ENCODE assay signal across 17 mouse cellular contexts in the genomic region with DNA sequence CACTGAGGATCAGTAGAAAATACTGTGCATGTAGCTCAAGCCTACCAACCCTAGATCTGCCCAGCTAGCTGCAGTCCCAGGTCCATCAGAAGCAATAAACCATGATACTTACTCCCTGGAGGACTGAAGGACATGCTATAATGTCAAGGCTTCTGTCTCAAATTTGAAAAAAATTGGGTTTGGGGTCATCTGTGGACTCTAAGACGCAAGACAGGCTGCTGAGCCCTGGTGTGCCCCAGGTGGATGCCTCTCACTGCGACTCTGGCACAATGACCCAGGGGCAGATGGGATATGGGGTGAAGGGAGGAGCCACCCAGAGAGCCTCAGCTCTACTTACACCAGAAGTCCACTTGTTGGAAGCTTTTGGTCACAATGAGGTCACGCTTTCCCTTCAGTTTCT. TPM values are rescaled to one million over a fixed set of nuclear protein-coding genes. Genes with fewer than 3 reads are reported as not detected.
DNase-seq lines count a peak whose midpoint lies in the region; ATAC-seq and TF ChIP-seq lines count a peak whose summit lies in the region.
"Had no signal": no experiment of that assay in that cellular context is flagged by ENCODE, and none has a peak within 500 bp of the region (broad histone marks: within the 10 kb centered on the region; RNA-seq: fewer than 3 reads in every experiment).

No protein-coding gene starts in this region.

- peak; percentile 20 for DNase-seq in adrenal gland, postnatal 14 days
- no peak for DNase-seq in adrenal gland, postnatal 4 days (ENCODE audit: low spot score in 2 of 2)
- DNase-seq in limb, embryonic 10.5 days (ENCODE audit: low spot score): no peak
- no peak for DNase-seq in stomach, postnatal 0 days (ENCODE audit: low spot score)
- no peak for DNase-seq in midbrain, embryonic 10.5 days (ENCODE audit: low spot score)
- DNase-seq: cerebellum, adult 11 months; cerebellum, postnatal 10 days; forebrain, postnatal 0 days; layer of hippocampus, adult 9-11 months; left cerebral cortex, postnatal 4 days; lung, adult 18-20 months; retina, postnatal 1 day; thymus, postnatal 25 days had no signal

- H3K27ac ChIP-seq in limb, embryonic 13.5 days: peak overlapping the region; percentile 90; the same call in 1 of the 2 replicates
- no peak overlapping the region for H3K27ac ChIP-seq in limb, embryonic 10.5 days
- H3K27ac ChIP-seq in intestine, embryonic 16.5 days (ENCODE audit: low read length): no peak overlapping the region
- H3K27ac ChIP-seq in stomach, postnatal 0 days (replicated peaks): no peak overlapping the region; the same call in 1 of the 2 replicates
- H3K27ac ChIP-seq in midbrain, embryonic 10.5 days (replicated peaks): no peak overlapping the region
- H3K27ac ChIP-seq: left cerebral cortex, adult 2 months had no signal

- WGBS in limb, embryonic 13.5 days: 90% methylated on average over 3 of the region's 3 CpGs
- 92% methylated on average over 3 of the region's 3 CpGs for WGBS in limb, embryonic 10.5 days
- 95% methylated on average over 3 of the region's 3 CpGs for WGBS in intestine, embryonic 16.5 days
- 85% methylated on average over 3 of the region's 3 CpGs for WGBS in stomach, postnatal 0 days
- WGBS in midbrain, embryonic 10.5 days: 95% methylated on average over 3 of the region's 3 CpGs

- peak overlapping the region; percentile 92; the same call in 1 of the 2 replicates for H3K4me2 ChIP-seq in limb, embryonic 13.5 days (replicated peaks)
- peak overlapping the region; percentile 93 for H3K4me2 ChIP-seq in intestine, embryonic 16.5 days (ENCODE audit: low read depth, low read length)
- peak overlapping the region; percentile 97; the same call in 1 of the 2 replicates for H3K4me2 ChIP-seq in stomach, postnatal 0 days (replicated peaks; ENCODE audit: low read depth)

- H3K9ac ChIP-seq in limb, embryonic 13.5 days: no peak overlapping the region
- no peak overlapping the region for H3K9ac ChIP-seq in intestine, embryonic 16.5 days (ENCODE audit: low read depth, low read length)
- no peak overlapping the region for H3K9ac ChIP-seq in stomach, postnatal 0 days (ENCODE audit: low read length)
- H3K9ac ChIP-seq: forebrain, postnatal 0 days had no signal

- no peaks in the 10 kb centered on the region for H3K27me3 ChIP-seq in limb, embryonic 13.5 days
- peaks cover 10% of the 10 kb centered on the region; the same call in 1 of the 2 replicates for H3K27me3 ChIP-seq in limb, embryonic 10.5 days (ENCODE audit: low read depth, poor library complexity, severe bottlenecking)
- H3K27me3 ChIP-seq in intestine, embryonic 16.5 days (replicated peaks; ENCODE audit: control insufficient read depth, insufficient read depth, low read length): no peaks in the 10 kb centered on the region
- H3K27me3 ChIP-seq in stomach, postnatal 0 days (ENCODE audit: control insufficient read depth, insufficient read depth, low read length): no peaks in the 10 kb centered on the region
- H3K27me3 ChIP-seq in midbrain, embryonic 10.5 days (ENCODE audit: low read depth, poor library complexity, severe bottlenecking): peaks cover 18% of the 10 kb centered on the region

- H3K36me3 ChIP-seq in limb, embryonic 13.5 days: peaks cover 43% of the 10 kb centered on the region
- peaks cover 43% of the 10 kb centered on the region for H3K36me3 ChIP-seq in limb, embryonic 10.5 days
- H3K36me3 ChIP-seq in intestine, embryonic 16.5 days (ENCODE audit: control insufficient read depth, insufficient read depth, low read length): peaks cover 15% of the 10 kb centered on the region
- H3K36me3 ChIP-seq in stomach, postnatal 0 days (ENCODE audit: control insufficient read depth, insufficient read depth, low read length): peaks cover 2% of the 10 kb centered on the region; the same call in 1 of the 2 replicates
- peaks cover 37% of the 10 kb centered on the region for H3K36me3 ChIP-seq in midbrain, embryonic 10.5 days

- H3K4me1 ChIP-seq in limb, embryonic 13.5 days: peaks cover 35% of the 10 kb centered on the region
- H3K4me1 ChIP-seq in limb, embryonic 10.5 days: peaks cover 25% of the 10 kb centered on the region
- H3K4me1 ChIP-seq in intestine, embryonic 16.5 days (ENCODE audit: control insufficient read depth, insufficient read depth, low read length): peaks cover 26% of the 10 kb centered on the region
- H3K4me1 ChIP-seq in stomach, postnatal 0 days (replicated peaks; ENCODE audit: control insufficient read depth, insufficient read depth): peaks cover 10% of the 10 kb centered on the region
- peaks cover 28% of the 10 kb centered on the region for H3K4me1 ChIP-seq in midbrain, embryonic 10.5 days

- H3K9me3 ChIP-seq in limb, embryonic 13.5 days: no peaks in the 10 kb centered on the region
- no peaks in the 10 kb centered on the region for H3K9me3 ChIP-seq in limb, embryonic 10.5 days (replicated peaks)
- H3K9me3 ChIP-seq in intestine, embryonic 16.5 days (ENCODE audit: control insufficient read depth, low read length): no peaks in the 10 kb centered on the region
- no peaks in the 10 kb centered on the region for H3K9me3 ChIP-seq in stomach, postnatal 0 days (ENCODE audit: control insufficient read depth, low read length)
- no peaks in the 10 kb centered on the region for H3K9me3 ChIP-seq in midbrain, embryonic 10.5 days (replicated peaks)
- H3K9me3 ChIP-seq: forebrain, embryonic 10.5 days had no signal

- TF ChIP-seq CTCF in stomach, postnatal 0 days (IDR thresholded peaks at IDR 0.05; ENCODE audit: low read depth): no peak

- TF ChIP-seq EP300 in stomach, postnatal 0 days (optimal IDR thresholded peaks at IDR 0.05): no peak

- no peak overlapping the region for H3K4me3 ChIP-seq in limb, embryonic 13.5 days
- H3K4me3 ChIP-seq in limb, embryonic 10.5 days: no peak overlapping the region
- H3K4me3 ChIP-seq in intestine, embryonic 16.5 days (ENCODE audit: low read length): no peak overlapping the region
- H3K4me3 ChIP-seq in stomach, postnatal 0 days (ENCODE audit: low read depth, low read length): no peak overlapping the region
- H3K4me3 ChIP-seq in midbrain, embryonic 10.5 days: no peak overlapping the region
- H3K4me3 ChIP-seq: left cerebral cortex, adult 2 months had no signal

- no peak for ATAC-seq in limb, embryonic 13.5 days (ENCODE audit: low FRiP score, low read depth)
- ATAC-seq in intestine, embryonic 16.5 days: no peak
- ATAC-seq in stomach, postnatal 0 days (ENCODE audit: low FRiP score, low TSS enrichment): no peak
- ATAC-seq: forebrain, postnatal 0 days had no signal

RNA-seq across cellular contexts. Expression of a gene that starts 33.0 kb away (rescaled TPM):
- total RNA-seq in adrenal gland, postnatal 14 days (2021): 40.8 and 45.4 TPM in 2 replicates
- total RNA-seq in adrenal gland, postnatal 4 days (2021): 10 to 100 TPM; 59.3 to 65.4 TPM
- polyA plus RNA-seq in limb, embryonic 13.5 days (2015; fragmentation: Nextera tagmentation; extraction: Ambion mirVana): 7.1 and 7.8 TPM in 2 replicates
- 2.8 and 3.4 TPM in 2 replicates for polyA plus RNA-seq in limb, embryonic 10.5 days (2016; fragmentation: Nextera tagmentation; extraction: Ambion mirVana)
- 7.1 and 7.3 TPM in 2 replicates for polyA plus RNA-seq in intestine, embryonic 16.5 days (2015; fragmentation: Nextera tagmentation; extraction: Ambion mirVana)
- 5.8 and 6.2 TPM in 2 replicates for polyA plus RNA-seq in stomach, postnatal 0 days (2015; fragmentation: Nextera tagmentation; extraction: Ambion mirVana)
- polyA plus RNA-seq in midbrain, embryonic 10.5 days (2016; fragmentation: Nextera tagmentation; extraction: Ambion mirVana): 1.5 and 1.7 TPM in 2 replicates
